Mouse (Mus musculus) cerebral cortex, adult 2 months (tissue): ENCODE results near the gene Il6st.

Source experiments
- WGBS: fragments of 180-500 bp; shearing (Covaris S2); methylation state at CpG from one replicate; pipeline ENCODE4 v1.1.7; 2018; 5-methylcytosine and 5-hydroxymethylcytosine counted together

Il6st gene

DNA sequence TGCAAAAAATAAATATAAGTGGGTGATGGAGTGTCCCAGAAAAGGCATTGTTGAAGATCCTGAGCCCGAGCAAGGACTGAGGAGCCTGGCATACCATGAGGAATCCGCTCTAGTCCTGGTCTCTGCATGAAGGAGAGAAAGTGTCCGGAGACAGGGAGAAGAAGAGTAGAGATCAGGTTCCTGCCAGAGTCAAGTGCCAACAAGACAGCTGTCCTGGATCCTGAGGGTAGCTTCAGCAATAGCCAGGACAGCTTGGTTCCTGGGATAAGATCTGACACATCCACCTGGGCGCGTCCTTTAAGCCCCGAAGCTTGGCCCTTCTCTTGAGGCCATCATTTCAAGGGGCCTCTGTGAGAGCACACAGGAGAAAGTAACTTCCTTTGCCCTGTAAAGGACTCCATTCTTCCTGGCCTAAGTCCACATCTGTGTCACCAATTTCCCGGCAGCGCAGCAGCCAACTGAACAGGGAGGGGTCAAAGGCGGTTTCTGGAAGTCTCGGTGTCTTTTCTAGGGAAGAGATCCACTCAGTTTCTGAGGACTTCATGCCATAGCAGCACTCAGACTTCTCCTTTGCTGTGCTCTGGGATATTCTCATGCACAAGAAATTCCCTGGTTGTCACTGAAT is 59.6 kb downstream of the Il6st start:
- WGBS, result 90% methylated on average over 10 of the region's 10 CpGs

DNA sequence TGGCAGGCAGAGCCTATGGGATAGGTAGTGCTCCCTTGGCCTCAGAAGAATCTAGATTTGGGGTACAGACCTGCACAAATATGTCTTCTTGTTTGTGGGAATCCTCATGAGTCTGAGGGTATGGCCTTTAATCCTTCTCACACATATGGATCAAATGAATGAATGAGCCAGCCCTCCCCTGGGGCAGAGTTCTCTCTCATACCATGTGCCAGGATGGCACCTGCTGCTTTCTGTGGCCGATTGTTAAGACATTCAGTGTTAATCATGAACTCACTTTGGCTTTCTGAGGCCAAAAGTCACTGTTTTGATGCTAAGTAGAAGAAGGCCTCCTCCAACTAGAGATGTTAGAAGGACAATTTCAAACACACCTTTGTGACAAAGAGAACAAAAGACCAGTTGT is 63.3 kb downstream of the Il6st start:
- 74% methylated on average over 1 of the region's 1 CpGs for whole genome bisulfite sequencing

DNA sequence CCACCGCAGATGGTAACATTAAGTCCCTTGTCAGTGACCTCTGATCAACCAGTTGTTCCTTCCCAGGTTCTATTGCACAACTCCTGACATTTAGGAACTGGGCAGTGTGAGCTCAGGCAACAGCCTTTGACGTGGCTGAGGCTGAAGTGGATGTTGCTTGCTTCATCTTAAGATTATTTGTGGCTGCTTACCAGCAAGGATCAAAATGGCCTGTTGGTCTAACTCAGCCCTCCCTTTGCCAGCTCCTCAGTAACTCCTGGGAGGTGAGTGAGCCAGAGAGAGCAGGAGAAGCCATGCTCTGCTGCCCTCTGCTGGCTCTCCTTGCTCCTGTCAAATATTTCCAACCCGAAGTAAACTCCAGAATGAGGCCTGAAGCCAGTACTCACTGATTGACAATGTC is 66.0 kb downstream of the Il6st start:
- WGBS, result 40% methylated on average over 3 of the region's 3 CpGs

DNA sequence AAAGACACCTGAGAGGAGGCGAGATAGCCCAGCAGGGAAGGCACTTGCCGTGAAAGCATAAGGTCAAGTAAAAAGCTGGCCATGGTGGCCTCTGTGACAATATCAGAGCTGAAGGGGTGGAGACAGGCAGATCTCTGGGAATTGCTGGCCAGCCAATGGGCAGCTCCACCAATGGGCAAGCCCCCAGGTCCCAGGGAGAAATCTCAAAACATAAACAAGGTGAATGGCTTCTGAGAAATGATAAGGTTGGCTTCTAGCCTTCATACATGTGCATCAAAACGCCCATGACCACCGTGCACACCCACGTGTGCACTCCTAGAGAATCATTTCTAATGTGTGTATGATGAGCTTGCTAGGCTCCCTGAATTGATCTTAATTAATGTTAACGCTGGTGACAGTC is 68.4 kb downstream of the Il6st start:
- WGBS, result 95% methylated on average over 6 of the region's 6 CpGs

DNA sequence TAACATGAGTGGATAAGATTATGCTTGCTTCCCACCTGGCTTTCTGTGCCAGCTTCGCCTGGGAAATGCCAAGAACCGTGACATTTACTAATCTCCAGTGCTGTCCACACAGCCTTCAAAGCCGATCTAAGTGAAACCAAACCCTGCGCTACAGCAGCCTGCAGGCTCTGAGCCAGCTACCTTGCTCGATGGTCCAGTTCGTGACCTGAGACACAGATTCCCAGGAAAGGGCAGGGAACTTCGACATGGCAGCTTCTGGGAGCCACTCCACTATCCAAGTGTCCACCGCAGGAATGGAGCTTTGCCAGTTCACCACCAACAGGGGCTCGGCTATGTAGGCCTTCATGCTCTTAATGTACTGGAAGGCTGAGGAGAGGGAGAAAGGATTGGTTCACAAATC is 69.7 kb downstream of the Il6st start:
- WGBS, result 81% methylated on average over 9 of the region's 9 CpGs

DNA sequence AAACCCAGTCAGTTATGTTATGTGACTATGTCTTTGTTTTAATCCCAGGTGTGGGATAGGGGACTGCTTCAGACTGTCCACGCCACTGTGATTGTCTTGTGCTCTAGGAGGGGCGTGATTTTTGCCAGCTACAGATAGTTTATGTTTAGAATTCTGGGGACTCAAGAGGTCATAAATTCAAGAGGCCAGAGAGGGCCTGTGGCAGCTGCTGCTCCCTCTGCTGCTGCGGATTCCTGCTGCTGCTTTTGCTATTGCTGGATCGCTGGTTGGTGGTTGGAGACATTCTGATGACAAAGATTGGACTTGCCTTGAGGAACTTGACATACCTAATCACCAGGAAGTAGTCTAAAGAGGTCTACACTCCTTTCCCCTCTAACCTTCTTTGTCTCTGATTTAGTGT is 72.7 kb downstream of the Il6st start:
- WGBS, result 93% methylated on average over 4 of the region's 4 CpGs

DNA sequence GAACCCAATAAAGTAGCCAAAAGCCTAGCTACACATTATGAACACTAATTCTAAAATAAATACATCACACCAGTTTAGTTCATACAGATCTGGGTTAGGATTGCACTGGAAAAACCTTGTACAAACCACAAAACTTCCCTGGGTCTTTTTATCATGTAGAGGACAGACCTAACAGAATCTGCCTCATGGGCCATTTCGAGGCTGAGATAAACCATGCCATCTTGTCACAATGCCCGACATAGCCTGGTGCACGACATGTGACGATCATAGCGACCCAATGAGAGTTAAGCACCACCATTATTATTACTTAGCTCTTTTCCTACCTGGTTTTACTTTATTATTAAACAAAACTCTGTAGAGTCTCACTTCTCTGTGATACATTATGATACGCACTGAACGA is 73.2 kb downstream of the Il6st start:
- 95% methylated on average over 7 of the region's 7 CpGs for WGBS

DNA sequence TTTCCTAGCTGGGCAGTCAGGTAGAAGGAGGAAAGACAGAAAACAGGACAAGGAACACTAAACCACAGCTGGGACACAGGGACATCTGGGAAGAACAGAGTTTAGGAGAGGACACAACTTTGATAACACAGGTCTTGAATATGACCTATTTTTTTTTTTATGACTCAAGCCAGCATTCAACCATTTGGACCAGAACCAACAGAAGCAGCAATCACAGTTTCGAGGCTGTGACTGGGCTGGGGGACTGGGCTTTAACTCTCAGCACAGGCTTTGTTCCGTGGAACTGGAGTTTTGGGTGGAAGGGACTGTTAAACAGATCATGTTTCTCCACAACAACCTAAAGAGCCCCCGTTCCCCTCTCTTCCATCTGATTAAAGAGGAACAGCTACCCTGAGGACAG is 76.7 kb downstream of the Il6st start:
- 66% methylated on average over 3 of the region's 3 CpGs for WGBS

DNA sequence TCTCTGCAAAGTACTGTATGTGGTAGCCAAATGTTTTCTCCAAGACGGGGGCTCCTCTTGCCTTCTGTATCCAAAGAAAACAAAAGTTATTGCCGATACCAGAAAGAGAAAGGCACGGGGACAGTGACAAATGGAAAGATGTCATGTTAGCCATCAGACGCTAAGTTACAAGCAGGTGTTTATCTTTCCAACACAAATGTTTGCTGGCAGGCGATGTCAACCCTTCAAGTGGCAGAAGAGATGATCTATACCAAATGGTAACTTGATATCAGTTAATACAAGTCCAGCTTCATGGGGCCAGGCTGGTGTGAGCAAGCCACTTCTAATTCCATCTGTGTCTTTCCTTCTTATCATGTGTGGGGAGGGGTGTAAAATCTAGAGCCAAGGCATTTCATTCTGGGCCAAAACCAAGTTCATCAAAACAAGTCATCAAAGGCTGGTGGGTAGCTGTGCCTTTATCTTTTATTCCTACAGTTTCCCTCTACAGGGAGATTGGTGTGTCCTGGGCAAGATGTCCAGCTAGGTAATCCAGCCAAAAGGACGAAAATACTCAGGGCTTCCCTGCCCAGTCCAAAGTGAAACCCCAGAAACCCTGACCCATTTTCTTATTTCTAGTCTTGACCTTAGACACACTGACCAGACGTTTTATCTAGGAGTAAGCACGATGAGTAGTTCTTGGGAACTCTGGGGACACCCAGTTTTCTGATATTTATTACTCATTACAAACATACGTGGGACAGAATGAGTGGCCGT is 77.5 kb downstream of the Il6st start:
- 85% methylated on average over 10 of the region's 10 CpGs for WGBS

DNA sequence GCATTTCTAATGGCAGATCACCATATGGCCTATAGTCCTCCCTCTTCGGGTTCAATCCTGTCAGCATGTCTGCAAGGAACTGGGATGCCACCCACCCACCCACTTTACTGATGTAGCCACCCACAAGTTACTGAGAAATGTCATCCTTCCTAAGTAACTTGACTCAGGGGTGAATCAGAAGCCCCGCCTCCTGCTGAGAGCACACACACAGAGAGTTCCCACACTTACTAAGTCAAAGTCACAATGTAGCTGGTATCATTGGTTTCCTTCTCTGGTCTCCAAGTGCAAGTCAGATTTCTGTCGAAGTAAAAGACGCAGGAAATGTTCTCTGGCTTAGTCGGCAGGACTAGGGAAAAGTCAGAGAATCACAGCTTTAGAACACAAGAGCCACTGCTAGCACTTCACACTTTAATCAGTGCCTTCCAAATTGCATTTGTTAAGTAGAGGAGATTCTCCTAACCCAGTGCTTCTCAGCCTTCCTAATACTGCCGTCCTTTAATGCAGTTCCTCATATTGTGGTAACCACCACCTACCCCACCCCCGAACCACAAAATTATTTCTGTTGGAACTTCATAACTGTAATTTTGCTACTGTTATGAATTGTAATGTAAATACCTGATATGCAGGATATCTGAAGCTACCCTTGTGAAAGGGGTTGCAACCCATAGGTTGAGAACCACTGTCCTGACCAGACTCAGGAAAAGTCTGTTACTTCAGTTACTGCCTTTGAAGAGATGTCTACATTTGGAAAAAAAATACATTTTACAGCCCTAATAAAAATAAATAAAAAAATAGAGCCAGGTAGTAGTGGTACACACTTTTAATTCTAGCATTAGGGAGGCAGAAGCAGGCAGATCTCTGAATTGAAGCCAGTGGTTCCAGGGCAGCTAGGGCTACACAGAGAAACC is 88.0 kb downstream of the Il6st start:
- 72% methylated on average over 7 of the region's 7 CpGs for WGBS

DNA sequence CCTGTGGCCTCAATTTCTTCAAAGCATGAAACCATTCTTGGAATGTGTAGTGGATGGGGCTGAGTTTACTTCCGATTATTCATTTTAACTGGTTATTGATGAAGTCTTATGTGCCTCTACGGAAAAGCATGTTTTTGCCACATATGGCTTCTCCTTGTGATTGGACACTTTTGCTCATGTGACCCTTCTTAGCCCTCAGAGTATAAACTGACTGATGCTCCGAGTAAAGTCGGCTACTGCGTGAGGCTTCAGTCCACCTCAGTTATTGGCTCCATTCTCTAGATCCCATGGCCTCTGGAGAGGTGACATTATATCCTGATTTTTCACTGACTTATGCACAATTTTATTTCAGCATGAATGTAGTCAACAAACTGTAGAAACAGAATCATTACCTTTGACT is 89.4 kb downstream of the Il6st start:
- WGBS, result 99% methylated on average over 5 of the region's 5 CpGs

DNA sequence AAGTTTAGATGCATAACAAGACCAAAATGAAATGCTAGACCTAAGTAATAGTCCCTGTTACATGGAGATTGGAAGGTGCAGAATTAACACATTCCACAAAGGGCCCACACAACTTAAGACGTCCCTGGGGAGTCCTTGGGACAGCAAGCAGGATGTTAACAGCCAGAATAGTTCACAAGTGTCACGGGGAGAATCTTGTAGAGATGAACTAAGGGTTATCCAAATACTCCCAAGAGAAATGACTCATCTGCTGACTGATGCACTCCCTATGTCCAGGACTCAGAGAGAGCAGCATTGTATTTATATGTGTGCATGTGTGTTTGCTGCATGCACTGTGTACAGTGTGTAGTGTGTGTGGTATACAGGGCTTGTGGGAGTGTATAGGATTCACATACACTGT is 92.6 kb downstream of the Il6st start:
- 63% methylated on average over 2 of the region's 2 CpGs for WGBS
